Mouse (Mus musculus) forebrain, embryonic 11.5 days (tissue): ENCODE data around the gene E330021D16Rik. TPM values are rescaled to one million over a fixed set of nuclear protein-coding genes. Genes with fewer than 3 reads are reported as not detected.
A peak's percentile ranks its signal among the peaks of the same experiment; 100 is the strongest.

Experiments
- ATAC-seq: fragments of 200-750 bp; cut with Nextera tagmentation; replicated peaks from 2 replicates; pipeline ENCODE4 v1.8.0; 2017; ENCODE audit warnings: moderate TSS enrichment; ENCODE audit not compliant: low FRiP score
- DNase-seq: peaks from one replicate; pipeline ENCODE4 v3.0.0-alpha.2; 2017; ENCODE audit warnings: low spot score
- H3K27ac ChIP-seq: fragments of 300-500 bp; sonication (generic); 2 replicates; pipeline ENCODE4 v1.5.1; 2014; ENCODE audit warnings: low read depth, low read length
- H3K27me3 ChIP-seq: fragments of 300-500 bp; sonication (generic); 2 replicates; pipeline ENCODE4 v1.6.1; 2014; ENCODE audit warnings: mild to moderate bottlenecking, low read length, mixed read lengths; ENCODE audit not compliant: control insufficient read depth, insufficient read depth
- H3K36me3 ChIP-seq: fragments of 300-500 bp; sonication (generic); 2 replicates; pipeline ENCODE4 v1.6.1; 2014; ENCODE audit warnings: mild to moderate bottlenecking, low read length, moderate library complexity, mixed read lengths; ENCODE audit not compliant: control insufficient read depth, insufficient read depth
- H3K4me1 ChIP-seq: fragments of 300-500 bp; sonication (generic); replicated peaks from 2 replicates; pipeline ENCODE4 v1.6.1; 2014; ENCODE audit warnings: low read length, mixed read lengths; ENCODE audit not compliant: control insufficient read depth, insufficient read depth
- H3K4me2 ChIP-seq: fragments of 300-500 bp; sonication (generic); 2 replicates; pipeline ENCODE4 v1.6.1; 2014; ENCODE audit warnings: low read depth, mild to moderate bottlenecking, low read length, moderate library complexity, mixed read lengths; ENCODE audit not compliant: severe bottlenecking
- H3K4me3 ChIP-seq: fragments of 300-500 bp; sonication (generic); 2 replicates; pipeline ENCODE4 v1.5.1; 2014; ENCODE audit warnings: low read depth, low read length
- H3K9ac ChIP-seq: fragments of 300-500 bp; sonication (generic); 2 replicates; pipeline ENCODE4 v1.6.1; 2014; ENCODE audit warnings: low read length
- H3K9me3 ChIP-seq: fragments of 300-500 bp; sonication (generic); 2 replicates; pipeline ENCODE4 v1.6.1; 2016; ENCODE audit warnings: low read length, mixed read lengths; ENCODE audit not compliant: control insufficient read depth
- WGBS: fragments of 180-500 bp; shearing (Covaris S2); extraction: QIAGEN DNeasy Blood & Tissue Kit; methylation state at CpG from one replicate; pipeline ENCODE4 v1.1.7; 2014; 5-methylcytosine and 5-hydroxymethylcytosine counted together
- polyA plus RNA-seq: library from polyadenylated mRNA; unstranded; fragments of >200 nt; fragmentation: Nextera tagmentation; extraction: Ambion mirVana; gene quantifications from 2 replicates; pipeline ENCODE4 v1.2.1, GENCODE M21; 2014

Gene E330021D16Rik
- polyA plus RNA-seq, 1 experiment from 2014 or later, result not detected

DNA sequence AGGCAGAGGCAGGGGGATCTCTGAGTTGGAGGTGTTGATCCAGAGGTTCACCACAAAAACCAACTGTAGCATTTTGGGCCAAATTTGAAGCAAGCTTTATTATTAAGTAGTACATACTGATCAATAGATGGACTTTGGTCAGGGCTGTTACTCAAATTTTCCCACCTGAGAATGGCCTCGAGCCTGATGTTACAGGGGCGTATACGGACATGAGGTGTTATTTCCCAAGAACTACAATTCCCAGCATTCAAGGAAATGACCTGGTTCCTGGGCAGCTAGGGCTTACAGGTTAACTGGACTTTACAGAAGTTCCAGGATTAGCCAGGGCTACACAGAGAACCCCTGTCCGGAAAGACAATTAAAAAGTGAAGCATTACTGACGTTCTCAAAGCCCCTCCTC lies 13.0 kb upstream of the E330021D16Rik start:
- Histone ChIP-seq H3K4me3 (no peak overlapping the region), H3K9ac (no peak overlapping the region), H3K4me1 (no peaks in the 10 kb centered on the region), H3K27ac (no peak overlapping the region), H3K4me2 (no peak overlapping the region), H3K36me3 (no peaks in the 10 kb centered on the region), H3K9me3 (no peaks in the 10 kb centered on the region), H3K27me3 (no peaks in the 10 kb centered on the region)
- WGBS, result 84% methylated on average over 5 of the region's 5 CpGs
- ATAC-seq, result no peak
- no peak for DNase-seq

- Histone ChIP-seq H3K27ac (no peak overlapping the region), H3K9ac (no peak overlapping the region), H3K4me1 (no peaks in the 10 kb centered on the region), H3K9me3 (no peaks in the 10 kb centered on the region), H3K36me3 (no peaks in the 10 kb centered on the region), H3K4me2 (no peak overlapping the region), H3K27me3 (no peaks in the 10 kb centered on the region), H3K4me3 (no peak overlapping the region)
- DNase-seq (no peak), ATAC-seq (no peak)
- 91% methylated on average over 6 of the region's 6 CpGs for WGBS
These were observed 11.9 kb upstream of the E330021D16Rik start for GRCm38 (mm10) chr6:136427240-136427639.

GRCm38 (mm10) chr6:136425956-136426355 lies 10.6 kb upstream of the E330021D16Rik start:
- WGBS, result 83% methylated on average over 5 of the region's 5 CpGs
- ATAC-seq (no peak), DNase-seq (no peak)
- H3K4me2 ChIP-seq, result no peak overlapping the region
- no peaks in the 10 kb centered on the region for H3K27me3 ChIP-seq
- H3K9ac ChIP-seq, result no peak overlapping the region
- no peak overlapping the region for H3K27ac ChIP-seq
- no peak overlapping the region for H3K4me3 ChIP-seq
- H3K9me3 ChIP-seq, result no peaks in the 10 kb centered on the region
- H3K36me3 ChIP-seq, result no peaks in the 10 kb centered on the region
- H3K4me1 ChIP-seq, result no peaks in the 10 kb centered on the region

- no peak overlapping the region for H3K27ac ChIP-seq
- H3K4me1 ChIP-seq, result no peaks in the 10 kb centered on the region
- H3K9ac ChIP-seq, result no peak overlapping the region
- DNase-seq, result no peak
- H3K9me3 ChIP-seq, result no peaks in the 10 kb centered on the region
- no peaks in the 10 kb centered on the region for H3K36me3 ChIP-seq
- no peak for ATAC-seq
- H3K4me2 ChIP-seq, result no peak overlapping the region
- no peaks in the 10 kb centered on the region for H3K27me3 ChIP-seq
- H3K4me3 ChIP-seq, result no peak overlapping the region
- WGBS, result 80% methylated on average over 3 of the region's 3 CpGs
These were observed 8.8 kb upstream of the E330021D16Rik start for GRCm38 (mm10) chr6:136424166-136424565.

DNA sequence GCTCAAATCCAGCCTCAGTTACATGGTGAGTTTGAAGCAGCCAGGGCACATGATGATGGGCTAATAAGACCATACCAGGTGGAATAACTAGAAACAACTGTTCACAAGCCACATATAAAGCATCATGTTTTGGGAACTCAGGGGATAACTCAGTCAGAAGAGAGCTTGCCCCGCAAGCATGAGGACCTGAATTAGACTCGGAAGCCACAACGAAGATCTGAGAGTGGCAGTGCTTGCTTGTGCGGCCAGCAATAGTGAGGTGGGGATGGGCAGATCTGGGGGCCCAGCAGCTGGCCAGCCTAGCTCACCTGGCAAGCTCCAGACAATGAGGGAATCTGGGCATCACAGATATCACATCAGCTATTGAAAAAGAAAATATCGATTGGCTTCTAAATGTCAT lies 7.8 kb upstream of the E330021D16Rik start:
- ATAC-seq, result no peak
- Histone ChIP-seq H3K27me3 (no peaks in the 10 kb centered on the region), H3K9me3 (no peaks in the 10 kb centered on the region)

GRCm38 (mm10) chr6:136422084-136422853 lies 6.9 kb upstream of the E330021D16Rik start:
- Histone ChIP-seq H3K9ac (no peak overlapping the region), H3K4me3 (no peak overlapping the region), H3K27me3 (no peaks in the 10 kb centered on the region), H3K4me2 (no peak overlapping the region), H3K27ac (no peak overlapping the region), H3K9me3 (no peaks in the 10 kb centered on the region), H3K36me3 (no peaks in the 10 kb centered on the region), H3K4me1 (no peaks in the 10 kb centered on the region)
- ATAC-seq, result 0 out of 2 replicates have a peak, but pooled peaks have one; percentile 37
- WGBS, result 60% methylated on average over 16 of the region's 16 CpGs
- peak; percentile 74 for DNase-seq

More for the DNA sequence above, 7.8 kb upstream of the E330021D16Rik start:
- 91% methylated on average over 5 of the region's 5 CpGs for WGBS
- H3K9ac ChIP-seq, result no peak overlapping the region
- no peak overlapping the region for H3K4me2 ChIP-seq
- no peaks in the 10 kb centered on the region for H3K4me1 ChIP-seq
- no peak overlapping the region for H3K4me3 ChIP-seq
- DNase-seq, result no peak
- no peaks in the 10 kb centered on the region for H3K36me3 ChIP-seq
- H3K27ac ChIP-seq, result no peak overlapping the region

DNA sequence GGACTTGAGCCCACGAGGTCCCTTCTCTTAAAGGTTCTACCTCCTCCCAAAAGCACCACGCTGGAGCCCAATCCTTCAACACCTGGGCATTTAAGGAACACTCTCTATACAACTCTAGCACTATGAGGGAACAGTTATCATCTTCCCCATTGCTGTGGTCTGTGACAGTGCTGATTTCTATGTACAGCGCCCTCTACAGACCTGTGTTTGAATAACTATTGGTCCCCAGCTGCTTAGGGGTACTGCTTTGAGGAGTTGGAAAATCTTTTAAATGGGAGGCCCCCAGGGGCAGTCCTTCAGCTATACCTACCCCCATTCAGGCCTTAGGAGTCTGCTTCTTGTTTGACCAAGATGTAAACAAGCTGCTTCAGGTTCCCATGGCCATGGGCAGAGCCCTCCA lies 5.7 kb upstream of the E330021D16Rik start:
- no peak overlapping the region for H3K4me2 ChIP-seq
- no peak overlapping the region for H3K4me3 ChIP-seq
- 64% methylated on average over 3 of the region's 3 CpGs for WGBS
- H3K27me3 ChIP-seq, result no peaks in the 10 kb centered on the region
- DNase-seq (no peak), ATAC-seq (0 out of 2 replicates have a peak, but pooled peaks have one; percentile 11)
- H3K9me3 ChIP-seq, result no peaks in the 10 kb centered on the region
- no peak overlapping the region for H3K27ac ChIP-seq
- H3K36me3 ChIP-seq, result no peaks in the 10 kb centered on the region
- H3K9ac ChIP-seq, result no peak overlapping the region
- no peaks in the 10 kb centered on the region for H3K4me1 ChIP-seq

DNA sequence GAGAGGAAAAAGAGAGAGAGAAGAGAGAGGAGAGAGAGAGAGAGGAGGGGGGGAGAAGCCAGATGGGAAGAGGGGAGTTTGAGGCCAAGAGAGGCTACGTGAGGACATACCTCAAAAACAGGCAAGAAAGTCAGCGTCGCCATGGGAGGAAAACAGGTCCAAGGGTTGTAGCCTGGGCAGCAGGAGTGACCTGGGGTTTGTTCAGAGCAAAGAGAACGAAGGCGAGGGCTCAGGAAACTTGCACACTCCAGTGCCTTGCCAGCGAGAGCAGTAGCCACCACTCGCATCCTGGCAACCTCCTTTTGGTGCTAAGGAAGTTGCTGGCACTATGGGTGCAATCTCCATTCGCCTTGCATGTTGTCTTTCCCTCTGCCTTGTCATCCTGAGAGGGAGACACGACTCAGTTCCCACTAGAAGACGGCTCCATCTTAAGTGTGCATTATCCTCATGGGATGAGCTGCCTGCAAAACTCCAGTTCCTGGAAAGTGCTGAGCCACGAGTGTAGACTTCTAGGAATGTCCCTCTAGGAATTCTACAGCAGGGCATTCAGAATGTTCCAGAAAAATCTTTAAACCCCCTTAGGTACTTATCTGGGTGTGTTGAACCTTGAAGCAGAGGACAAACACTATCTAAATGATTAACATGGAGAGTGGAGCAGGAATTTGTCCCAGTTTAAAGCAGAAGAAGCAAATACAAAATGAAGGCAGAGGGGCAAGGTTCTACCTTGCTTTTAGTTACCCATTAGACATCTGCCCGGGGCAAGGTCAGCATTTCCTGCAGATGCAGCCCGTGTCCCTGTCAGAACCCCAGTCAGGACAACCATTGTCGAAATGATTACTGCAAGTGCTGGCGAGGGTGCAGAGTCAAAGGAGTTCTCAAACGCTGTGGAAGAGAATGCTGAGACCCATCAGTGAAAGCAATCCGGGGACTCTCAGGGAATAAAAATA lies 3.8 kb upstream of the E330021D16Rik start:
- ATAC-seq, result no peak
- Histone ChIP-seq H3K4me2 (no peak overlapping the region), H3K27ac (no peak overlapping the region), H3K4me1 (no peaks in the 10 kb centered on the region), H3K4me3 (no peak overlapping the region), H3K9me3 (no peaks in the 10 kb centered on the region), H3K36me3 (no peaks in the 10 kb centered on the region), H3K27me3 (no peaks in the 10 kb centered on the region), H3K9ac (no peak overlapping the region)
- DNase-seq, result no peak
- WGBS, result 83% methylated on average over 17 of the region's 17 CpGs
